Mouse (Mus musculus): Measurements from ENCODE around the gene Acap1. TPM values are rescaled to one million over a fixed set of nuclear protein-coding genes. Genes with fewer than 3 reads are reported as not detected.
A peak's percentile ranks its signal among the peaks of the same experiment; 100 is the strongest.
"Not testable (repeated sequence)": the region's sequence is repeated elsewhere in the genome, so short reads cannot be mapped to it uniquely, and the experiment has no call there.

Gene Acap1
- total RNA-seq, 1 experiment from 2014 or later: 0.30 TPM

DNA sequence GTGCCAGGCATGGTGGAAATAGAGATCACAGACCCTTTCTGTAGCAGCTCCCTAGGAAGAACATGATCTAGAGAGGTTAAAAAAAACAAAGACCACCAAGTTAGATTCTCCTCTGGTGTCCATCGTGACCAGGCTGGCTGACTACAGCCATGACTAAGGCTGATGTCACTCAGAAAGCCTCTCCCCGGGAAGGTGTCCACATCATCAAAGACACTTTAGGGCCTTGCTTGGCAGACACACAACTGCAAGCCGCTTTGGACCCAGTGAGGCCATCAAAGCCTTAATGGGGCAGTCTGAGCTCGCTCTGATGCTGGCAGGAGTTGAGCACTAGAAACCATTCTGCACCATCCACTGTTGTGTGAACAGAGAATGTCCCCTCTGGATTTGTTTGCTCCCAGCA is 22.9 kb downstream of the Acap1 start:
- peak; percentile 26 for DNase-seq

GRCm38 (mm10) chr11:69871822-69872221 is 23.5 kb downstream of the Acap1 start:
- no peak for DNase-seq

GRCm38 (mm10) chr11:69870289-69871069 is 24.9 kb downstream of the Acap1 start:
- no peak for DNase-seq

- DNase-seq: no peak
Observed at GRCm38 (mm10) chr11:69867335-69867734, 28.0 kb downstream of the Acap1 start.

DNA sequence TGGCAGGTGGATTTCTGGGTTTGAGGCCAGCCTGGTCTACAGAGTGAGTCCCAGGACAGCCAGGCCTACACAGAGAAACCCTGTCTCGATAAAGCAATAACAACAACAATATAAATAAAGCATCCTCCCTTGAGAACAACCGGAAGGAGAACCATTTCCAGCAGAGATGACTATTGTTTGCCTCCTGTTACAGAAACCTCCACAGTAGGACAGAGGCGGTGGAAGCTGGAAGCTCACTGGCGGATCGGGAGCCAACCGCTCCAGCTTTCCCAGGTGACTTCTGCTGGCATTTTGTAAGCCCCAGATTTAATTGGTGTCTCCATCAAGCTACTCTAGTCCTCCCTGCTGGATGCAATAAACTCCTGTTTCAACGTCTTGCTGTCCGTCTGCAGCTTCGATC is 29.8 kb downstream of the Acap1 start:
- DNase-seq: no peak

DNA sequence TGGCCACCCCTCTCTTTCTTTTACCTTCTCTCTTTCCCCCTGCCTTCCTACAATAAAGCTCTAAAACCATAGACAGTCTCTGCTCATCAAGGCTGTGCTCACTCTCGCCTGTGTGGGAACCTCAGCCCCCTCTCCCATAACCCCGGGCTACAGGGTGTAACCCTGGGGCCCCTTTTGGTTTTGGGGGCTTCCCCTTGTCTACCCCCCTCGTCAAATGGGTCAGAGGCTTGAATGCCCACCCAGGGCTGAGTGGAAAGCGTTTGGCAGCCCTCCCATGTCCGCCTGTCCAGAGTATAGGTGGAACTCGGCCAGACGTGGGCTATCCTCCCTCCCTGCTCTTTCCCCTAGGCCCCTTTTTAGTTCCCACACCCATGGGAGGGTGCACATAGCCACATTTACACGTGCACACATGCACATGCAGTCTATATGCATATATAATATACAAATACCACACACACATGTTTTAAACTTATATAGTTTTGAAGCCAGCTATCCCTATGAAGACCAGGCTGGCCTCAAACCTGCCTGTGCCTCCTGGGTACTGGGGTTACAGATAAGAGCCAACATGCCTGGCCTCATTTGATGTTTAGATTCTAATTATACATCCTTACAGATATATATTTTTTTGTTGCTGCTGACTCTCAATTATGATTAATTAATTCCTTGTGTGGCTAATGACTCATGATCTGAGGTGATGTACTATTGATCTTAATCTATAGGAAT is 31.0 kb downstream of the Acap1 start:
- DNase-seq: no peak

- not testable (repeated sequence) for DNase-seq
Observed at GRCm38 (mm10) chr11:69863729-69864128, 31.6 kb downstream of the Acap1 start.

DNA sequence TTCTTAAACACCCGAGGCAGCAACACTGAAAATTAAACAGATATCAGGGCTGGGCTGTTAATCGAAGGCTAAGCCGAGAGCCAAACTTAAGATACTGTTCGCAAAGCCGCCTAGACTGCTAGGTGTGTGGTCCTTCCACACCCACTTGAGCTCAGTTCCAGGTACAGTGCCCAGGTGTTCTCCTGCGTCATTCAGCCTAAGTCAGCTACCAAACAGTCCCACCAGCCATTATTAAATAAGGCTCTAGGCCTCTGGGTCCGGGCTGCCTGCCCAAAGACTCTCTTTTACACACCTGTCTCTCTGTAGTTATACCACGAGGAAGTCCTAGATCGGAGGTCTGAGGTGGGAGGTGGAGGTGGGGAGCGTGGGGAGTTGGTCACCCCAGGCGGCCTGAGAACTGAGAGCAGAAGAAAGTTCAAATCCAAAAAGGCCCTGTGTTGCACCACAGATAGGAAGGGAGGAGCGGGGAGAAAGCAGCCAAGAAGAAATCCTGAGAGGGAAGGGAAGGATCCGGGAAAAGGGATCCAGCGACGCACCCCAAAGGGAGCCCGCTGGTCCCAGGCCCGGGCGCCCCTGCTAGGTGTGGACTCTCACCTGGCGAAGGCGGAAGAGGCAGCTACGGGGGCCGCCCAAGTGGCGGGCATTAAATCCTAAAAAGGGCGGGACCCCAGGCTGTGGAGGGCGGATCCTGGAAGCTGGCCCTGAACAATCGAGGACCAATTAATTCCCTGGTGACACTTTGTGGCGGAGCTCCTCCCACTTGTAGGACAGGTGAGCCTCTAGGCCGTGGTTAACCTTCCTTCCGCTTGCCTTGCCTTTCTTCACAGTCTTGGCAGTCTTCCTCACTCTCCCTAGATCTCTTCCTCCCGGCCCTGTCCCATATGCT is 37.0 kb downstream of the Acap1 start, which contains the start of gene Tnk1:
TSS of gene Tnk1 (minus strand) at position 618 of the 886 bp plus-strand sequence.
- no peak for DNase-seq

DNA sequence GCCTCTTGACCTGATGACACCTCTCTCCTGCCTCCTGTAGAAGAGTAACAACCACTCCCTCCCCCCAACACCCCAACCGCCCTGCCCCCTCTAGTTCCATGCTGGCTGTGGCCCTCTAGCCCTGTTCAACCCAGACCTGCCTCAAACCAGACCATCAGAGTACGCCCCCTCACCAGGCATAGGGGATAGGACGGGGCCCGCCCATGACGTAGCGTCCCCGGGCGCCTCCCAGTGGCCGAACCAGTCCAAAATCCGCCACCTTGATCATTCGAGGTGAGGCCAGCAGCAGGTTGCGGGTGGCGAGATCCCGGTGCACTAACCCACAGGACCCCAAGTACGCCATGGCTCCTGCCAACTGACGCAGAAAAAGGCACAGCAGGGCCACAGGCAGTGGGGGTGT is 40.0 kb downstream of the Acap1 start:
- peak; percentile 56 for DNase-seq

DNA sequence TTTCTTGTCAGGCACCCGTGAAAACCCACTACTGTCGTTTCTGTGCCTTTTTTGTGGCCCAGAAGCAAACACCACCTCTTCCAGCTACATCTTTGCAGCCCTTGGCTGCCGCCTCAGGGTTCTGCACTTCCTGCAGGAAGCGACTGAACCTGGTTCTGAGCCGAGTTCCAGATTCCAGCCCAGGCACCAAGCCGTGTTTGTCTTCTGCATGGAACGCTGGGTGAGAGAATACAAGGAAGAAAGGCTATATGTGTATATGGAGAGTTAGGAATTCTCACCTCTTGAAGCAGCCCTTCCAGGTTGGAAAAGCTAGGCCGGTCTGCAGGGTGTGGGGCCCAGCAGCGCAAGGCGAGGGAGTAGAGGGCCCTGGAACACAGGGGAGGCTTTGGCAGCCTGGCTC is 40.7 kb downstream of the Acap1 start:
- DNase-seq: no peak

GRCm38 (mm10) chr11:69853994-69854393 is 41.3 kb downstream of the Acap1 start:
- no peak for DNase-seq

DNA sequence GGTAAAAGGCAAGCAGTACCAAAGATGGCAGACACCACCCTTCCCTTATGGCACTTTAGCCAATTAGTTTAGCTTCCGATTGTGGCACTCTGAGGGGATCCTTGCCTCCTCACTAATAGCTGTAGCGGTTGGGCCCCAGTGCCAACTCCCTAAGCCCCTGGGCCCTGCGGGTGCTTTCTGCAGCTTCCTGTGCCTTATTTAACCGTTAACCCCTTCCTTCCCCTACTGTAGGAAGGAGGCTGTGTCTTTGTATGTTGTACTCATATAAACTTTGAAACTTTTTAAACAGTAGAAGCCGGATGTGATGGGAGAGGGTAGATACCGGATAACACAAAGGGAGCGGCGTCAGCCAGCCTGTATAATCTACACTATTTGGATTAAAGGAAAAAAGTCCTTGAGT is 44.6 kb downstream of the Acap1 start:
- no peak for DNase-seq

GRCm38 (mm10) chr11:69849884-69850283 is 45.5 kb downstream of the Acap1 start:
- DNase-seq: no peak

DNA sequence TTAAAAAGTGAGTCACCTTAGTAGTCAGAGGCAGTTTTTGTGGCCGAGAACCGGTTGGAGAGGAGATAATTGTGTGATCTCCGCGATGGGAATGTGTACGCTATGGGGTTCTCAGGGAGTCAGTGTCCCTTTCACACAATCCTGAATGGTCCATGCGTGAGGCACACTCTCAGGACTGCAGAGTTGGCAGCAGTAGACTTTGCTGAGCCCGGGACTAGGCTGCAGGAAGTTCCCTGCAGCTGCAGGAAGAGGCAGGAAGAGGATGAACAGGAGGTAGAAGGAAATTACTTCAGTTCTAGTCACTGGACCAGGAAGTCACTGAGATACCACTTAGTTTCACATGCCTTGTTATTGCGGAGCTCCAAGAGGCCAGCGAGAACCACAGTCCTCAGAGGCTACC is 46.2 kb downstream of the Acap1 start:
- no peak for DNase-seq

DNA sequence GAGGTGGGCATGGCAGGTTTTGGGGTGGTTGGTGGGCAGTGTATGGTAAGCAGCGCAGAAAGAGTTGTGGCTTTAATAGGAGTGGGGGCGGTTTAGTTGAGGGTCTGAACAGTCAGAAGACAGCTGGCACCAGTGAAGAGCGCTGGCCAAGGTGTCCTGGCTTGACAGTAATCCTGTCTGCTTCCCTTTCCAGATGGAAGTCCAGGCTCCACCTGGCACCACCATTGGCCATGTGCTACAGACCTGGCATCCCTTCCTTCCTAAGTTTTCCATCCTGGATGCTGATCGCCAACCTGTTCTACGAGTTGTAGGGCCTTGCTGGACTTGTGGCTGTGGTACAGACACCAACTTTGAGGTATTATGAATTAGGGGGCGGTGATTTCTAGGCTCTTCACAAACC is 47.3 kb downstream of the Acap1 start:
- DNase-seq: no peak

DNA sequence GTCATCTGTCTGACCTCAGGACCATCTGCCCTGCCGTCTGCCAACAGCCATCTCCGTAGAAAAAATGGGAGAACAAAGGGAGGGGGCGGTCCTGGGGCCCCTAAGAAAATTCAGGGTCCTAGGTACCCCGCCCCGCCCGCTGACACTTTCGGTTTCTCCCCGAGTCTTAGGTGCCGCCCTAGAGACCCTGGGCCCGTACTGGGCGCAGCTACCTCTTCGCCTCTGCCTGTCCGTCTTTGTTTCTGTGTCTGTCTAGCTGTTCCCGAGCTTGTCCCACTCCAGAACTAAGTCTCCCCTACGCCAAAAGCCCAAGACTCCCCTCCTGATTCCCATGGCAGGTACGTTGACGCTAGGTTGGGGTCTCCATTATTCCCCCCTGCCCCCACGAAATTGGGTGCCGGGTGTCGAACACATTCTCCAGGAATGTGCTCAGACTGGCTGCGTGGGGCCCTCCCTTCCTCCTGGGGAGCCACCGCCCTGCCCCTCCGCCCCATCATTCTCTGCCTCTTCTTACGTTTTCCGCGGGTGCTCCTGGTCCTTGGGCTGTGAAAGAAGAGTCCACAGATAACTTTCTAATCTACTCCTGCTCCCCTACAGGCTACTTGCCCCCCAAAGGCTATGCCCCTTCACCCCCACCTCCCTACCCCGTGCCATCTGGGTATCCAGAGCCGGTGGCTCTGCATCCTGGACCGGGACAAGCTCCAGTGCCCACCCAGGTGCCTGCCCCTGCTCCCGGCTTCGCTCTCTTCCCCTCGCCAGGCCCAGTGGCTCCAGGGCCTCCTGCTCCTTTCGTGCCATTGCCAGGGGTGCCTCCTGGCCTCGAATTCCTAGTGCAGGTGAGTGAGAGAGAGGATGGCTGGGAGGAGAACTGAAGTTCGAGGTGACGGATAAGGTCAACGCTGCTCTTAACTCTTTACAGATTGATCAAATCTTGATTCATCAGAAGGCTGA is 48.3 kb downstream of the Acap1 start:
- peak; percentile 30 for DNase-seq

GRCm38 (mm10) chr11:69846198-69846680 is 49.1 kb downstream of the Acap1 start, which contains the start of gene Plscr3:
TSS of gene Plscr3 (plus strand) at chr11:69846376.
- DNase-seq: peak; percentile 94

- no peak for DNase-seq
Observed at GRCm38 (mm10) chr11:69838714-69839104, 56.6 kb downstream of the Acap1 start.

GRCm38 (mm10) chr11:69837952-69838713 is 57.2 kb downstream of the Acap1 start, which contains the start of gene Tmem256:
TSS of gene Tmem256 (plus strand) at chr11:69838514.
- peak; percentile 89 for DNase-seq

- DNase-seq: peak; percentile 72
Observed at GRCm38 (mm10) chr11:69837604-69837951, 57.8 kb downstream of the Acap1 start, which contains the start of gene Nlgn2. TSS of gene Nlgn2 (minus strand) at chr11:69837784.

All from adrenal gland, postnatal 25 days (tissue).